Mouse (Mus musculus): Measurements from ENCODE around the gene Spryd4. TPM values are rescaled to one million over a fixed set of nuclear protein-coding genes. Genes with fewer than 3 reads are reported as not detected.
"Not testable (repeated sequence)": the region's sequence is repeated elsewhere in the genome, so short reads cannot be mapped to it uniquely, and the experiment has no call there.

Spryd4 gene
- 5.6 and 9.9 TPM in 2 replicates for polyA plus RNA-seq (2012; rRNA removed)

- H3K4me1 ChIP-seq (ENCODE audit: control insufficient read depth, insufficient read depth, low read length): peaks cover 7% of the 10 kb centered on the region
- H3K4me3 ChIP-seq (replicated peaks; ENCODE audit: extremely low read depth, low read depth, low read length): peak within 1 kb of the TSS; percentile 54
- TF ChIP-seq POLR2A (IDR thresholded peaks at IDR 0.05; ENCODE audit: borderline replicate concordance, extremely low read depth, low read depth, low read length): peak; percentile 81; the same call in 1 of the 2 replicates
- TF ChIP-seq CTCF (IDR thresholded peaks at IDR 0.05; ENCODE audit: insufficient read depth, low read length): no peak
- WGBS: under 1% methylated on average over 30 of the region's 30 CpGs
- DNase-seq: peak; percentile 87
Measured at GRCm38 (mm10) chr10:128211390-128212108, at the start of gene Spryd4. Gene Spryd4, minus strand, starts transcription at chr10:128211807.

GRCm38 (mm10) chr10:128260376-128260775, 48.8 kb upstream of the Spryd4 start:
- not testable (repeated sequence) for H3K4me3 ChIP-seq (replicated peaks; ENCODE audit: extremely low read depth, low read depth, low read length); H3K4me1 ChIP-seq (ENCODE audit: control insufficient read depth, insufficient read depth, low read length); DNase-seq
- 81% methylated on average over 7 of the region's 7 CpGs for WGBS

GRCm38 (mm10) chr10:128259946-128260345, 48.3 kb upstream of the Spryd4 start:
- 88% methylated on average over 5 of the region's 5 CpGs for WGBS
- H3K4me1 ChIP-seq (ENCODE audit: control insufficient read depth, insufficient read depth, low read length): no peaks in the 10 kb centered on the region
- TF ChIP-seq CTCF (IDR thresholded peaks at IDR 0.05; ENCODE audit: insufficient read depth, low read length) (no peak), POLR2A (IDR thresholded peaks at IDR 0.05; ENCODE audit: borderline replicate concordance, extremely low read depth, low read depth, low read length) (no peak)

GRCm38 (mm10) chr10:128258953-128259352, 47.3 kb upstream of the Spryd4 start:
- no peak for TF ChIP-seq POLR2A (IDR thresholded peaks at IDR 0.05; ENCODE audit: borderline replicate concordance, extremely low read depth, low read depth, low read length)
- 56% methylated on average over 4 of the region's 4 CpGs for WGBS
- H3K4me1 ChIP-seq (ENCODE audit: control insufficient read depth, insufficient read depth, low read length): no peaks in the 10 kb centered on the region
- no peak for DNase-seq
- H3K4me3 ChIP-seq (replicated peaks; ENCODE audit: extremely low read depth, low read depth, low read length): no peak overlapping the region

More at GRCm38 (mm10) chr10:128259946-128260345, 48.3 kb upstream of the Spryd4 start:
- DNase-seq: no peak
- no peak overlapping the region for H3K4me3 ChIP-seq (replicated peaks; ENCODE audit: extremely low read depth, low read depth, low read length)

- Histone ChIP-seq H3K4me3 (replicated peaks; ENCODE audit: extremely low read depth, low read depth, low read length) (no peak overlapping the region), H3K4me1 (ENCODE audit: control insufficient read depth, insufficient read depth, low read length) (no peaks in the 10 kb centered on the region)
- WGBS: 74% methylated on average over 8 of the region's 8 CpGs
- DNase-seq: no peak
- TF ChIP-seq CTCF (IDR thresholded peaks at IDR 0.05; ENCODE audit: insufficient read depth, low read length) (no peak), POLR2A (IDR thresholded peaks at IDR 0.05; ENCODE audit: borderline replicate concordance, extremely low read depth, low read depth, low read length) (no peak)
Measured at GRCm38 (mm10) chr10:128256328-128256727, 44.7 kb upstream of the Spryd4 start.

GRCm38 (mm10) chr10:128255925-128256324, 44.3 kb upstream of the Spryd4 start:
- no peak for TF ChIP-seq CTCF (IDR thresholded peaks at IDR 0.05; ENCODE audit: insufficient read depth, low read length)
- no peak for TF ChIP-seq POLR2A (IDR thresholded peaks at IDR 0.05; ENCODE audit: borderline replicate concordance, extremely low read depth, low read depth, low read length)
- no peak for DNase-seq
- no peak overlapping the region for H3K4me3 ChIP-seq (replicated peaks; ENCODE audit: extremely low read depth, low read depth, low read length)
- 80% methylated on average over 8 of the region's 8 CpGs for WGBS
- H3K4me1 ChIP-seq (ENCODE audit: control insufficient read depth, insufficient read depth, low read length): no peaks in the 10 kb centered on the region

GRCm38 (mm10) chr10:128253677-128254255, 42.2 kb upstream of the Spryd4 start, which contains the start of gene Apon:
Gene Apon, plus strand, starts transcription at chr10:128254096.
- WGBS: 67% methylated on average over 4 of the region's 4 CpGs
- TF ChIP-seq CTCF (IDR thresholded peaks at IDR 0.05; ENCODE audit: insufficient read depth, low read length) (no peak), POLR2A (IDR thresholded peaks at IDR 0.05; ENCODE audit: borderline replicate concordance, extremely low read depth, low read depth, low read length) (no peak)
- DNase-seq: no peak
- Histone ChIP-seq H3K4me3 (replicated peaks; ENCODE audit: extremely low read depth, low read depth, low read length) (no peak within 1 kb of the TSS), H3K4me1 (ENCODE audit: control insufficient read depth, insufficient read depth, low read length) (no peaks in the 10 kb centered on the region)

- TF ChIP-seq POLR2A (IDR thresholded peaks at IDR 0.05; ENCODE audit: borderline replicate concordance, extremely low read depth, low read depth, low read length) (no peak), CTCF (IDR thresholded peaks at IDR 0.05; ENCODE audit: insufficient read depth, low read length) (no peak)
- no peak for DNase-seq
- WGBS: 94% methylated on average over 13 of the region's 13 CpGs
Measured at GRCm38 (mm10) chr10:128250565-128250964, 39.0 kb upstream of the Spryd4 start.

GRCm38 (mm10) chr10:128247020-128247732, 35.6 kb upstream of the Spryd4 start:
- Histone ChIP-seq H3K4me3 (replicated peaks; ENCODE audit: extremely low read depth, low read depth, low read length) (peak overlapping the region; percentile 60), H3K4me1 (ENCODE audit: control insufficient read depth, insufficient read depth, low read length) (0 out of 2 replicates have a peak, but pooled peaks cover 2% of the 10 kb centered on the region)
- 54% methylated on average over 17 of the region's 17 CpGs for WGBS
- TF ChIP-seq POLR2A (IDR thresholded peaks at IDR 0.05; ENCODE audit: borderline replicate concordance, extremely low read depth, low read depth, low read length): peak; percentile 34; the same call in 1 of the 2 replicates
- TF ChIP-seq CTCF (IDR thresholded peaks at IDR 0.05; ENCODE audit: insufficient read depth, low read length): no peak
- no peak for DNase-seq

More at GRCm38 (mm10) chr10:128250565-128250964, 39.0 kb upstream of the Spryd4 start:
- Histone ChIP-seq H3K4me1 (ENCODE audit: control insufficient read depth, insufficient read depth, low read length) (0 out of 2 replicates have a peak, but pooled peaks cover 2% of the 10 kb centered on the region), H3K4me3 (replicated peaks; ENCODE audit: extremely low read depth, low read depth, low read length) (no peak overlapping the region)

Measured in lung, adult 2 months (tissue).